Mouse (Mus musculus): Measurements from ENCODE around the gene Gm20498. TPM values are rescaled to one million over a fixed set of nuclear protein-coding genes. Genes with fewer than 3 reads are reported as not detected.
"Not testable (repeated sequence)": the region's sequence is repeated elsewhere in the genome, so short reads cannot be mapped to it uniquely, and the experiment has no call there.

The Gm20498 gene
- polyA plus RNA-seq (2012; rRNA removed), result 8.6 and 20.0 TPM in 2 replicates

DNA sequence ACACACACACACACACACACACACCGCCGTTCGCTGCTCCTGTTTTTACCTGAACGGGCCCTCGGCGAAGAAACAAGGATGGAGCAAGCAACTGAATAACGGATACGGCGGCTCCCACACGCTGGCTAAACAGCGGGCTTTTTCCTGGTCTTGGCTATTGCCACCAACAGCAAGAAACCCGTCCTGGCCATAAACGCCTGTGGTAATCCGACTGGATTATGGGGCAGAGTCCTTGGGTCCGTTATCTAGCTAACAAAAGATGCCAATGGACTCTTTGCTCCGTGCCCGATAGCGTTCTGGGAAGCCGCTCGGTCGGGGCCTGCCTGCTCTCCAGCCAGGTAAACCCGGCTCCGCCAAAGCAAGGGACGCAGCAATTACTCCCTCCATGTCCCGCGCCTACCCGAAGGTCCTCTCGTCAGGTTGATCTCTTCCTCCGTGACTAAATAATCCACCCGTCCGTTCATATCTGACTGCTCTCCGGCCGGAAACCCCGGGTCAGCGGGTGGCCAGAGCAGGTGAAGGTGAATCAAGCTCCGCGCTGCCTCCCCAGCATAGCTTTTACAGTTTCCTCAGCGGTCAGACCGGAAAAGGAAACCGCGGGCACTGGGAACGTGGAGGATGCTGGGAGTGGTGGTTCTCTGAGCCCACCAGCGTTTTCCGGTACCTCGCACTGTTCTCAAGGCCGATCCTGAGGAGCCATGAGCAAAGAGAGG lies at the start of gene Gm20498, which contains the start of gene Synj2bp:
Gm20498 (minus strand) TSS at position 590 of the 713 bp plus-strand sequence.
Synj2bp (minus strand) TSS at position 596 of the 713 bp plus-strand sequence.
- peak; percentile 87 for TF ChIP-seq POLR2A (IDR thresholded peaks at IDR 0.05; ENCODE audit: low read depth, low read length)
- TF ChIP-seq CTCF (IDR thresholded peaks at IDR 0.05; ENCODE audit: extremely low read depth, insufficient read length, insufficient replicate concordance, low read depth, low read length), result no peak
- Histone ChIP-seq H3K27ac (ENCODE audit: insufficient read depth, low read depth, low read length) (peak within 1 kb of the TSS; percentile 87), H3K27me3 (ENCODE audit: control insufficient read depth, insufficient read depth, low read length) (no peaks in the 10 kb centered on the region), H3K4me1 (ENCODE audit: control insufficient read depth, insufficient read depth, insufficient read length, low read length) (peaks cover 6% of the 10 kb centered on the region; the same call in 1 of the 2 replicates), H3K36me3 (ENCODE audit: control insufficient read depth, insufficient read depth, low read length) (no peaks in the 10 kb centered on the region), H3K4me3 (ENCODE audit: low read depth, low read length) (peak within 1 kb of the TSS; percentile 96)
- under 1% methylated on average over 46 of the region's 46 CpGs for WGBS

DNA sequence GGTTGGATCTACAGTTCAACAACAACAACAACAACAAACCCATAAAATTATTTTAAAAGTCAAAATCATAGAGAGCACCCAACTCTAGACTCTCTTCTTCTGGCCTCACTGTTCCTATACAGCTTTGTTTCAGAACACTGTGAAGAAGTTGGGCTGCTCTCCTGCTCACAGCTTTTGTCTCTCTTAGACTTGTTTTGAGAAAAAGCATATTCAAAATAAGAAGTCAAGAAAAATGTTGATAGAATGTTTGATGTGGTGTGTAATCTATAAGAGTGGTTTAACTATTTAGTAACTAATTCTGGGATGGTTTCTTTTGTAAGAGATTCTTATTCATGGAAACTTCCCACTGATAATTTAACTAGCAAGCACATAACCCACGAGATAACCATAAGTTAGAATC lies 35.7 kb upstream of the Gm20498 start, which contains the start of gene Adam21:
Adam21 (minus strand) TSS at position 101 of the 400 bp plus-strand sequence.
- H3K27me3 ChIP-seq (ENCODE audit: control insufficient read depth, insufficient read depth, low read length), result no peaks in the 10 kb centered on the region
- H3K36me3 ChIP-seq (ENCODE audit: control insufficient read depth, insufficient read depth, low read length), result peaks cover 3% of the 10 kb centered on the region
- no peak within 1 kb of the TSS for H3K27ac ChIP-seq (ENCODE audit: insufficient read depth, low read depth, low read length)
- H3K4me3 ChIP-seq (ENCODE audit: low read depth, low read length), result no peak within 1 kb of the TSS
- 85% methylated on average over 1 of the region's 1 CpGs for WGBS
- H3K4me1 ChIP-seq (ENCODE audit: control insufficient read depth, insufficient read depth, insufficient read length, low read length), result no peaks in the 10 kb centered on the region
- TF ChIP-seq POLR2A (IDR thresholded peaks at IDR 0.05; ENCODE audit: low read depth, low read length) (no peak), CTCF (IDR thresholded peaks at IDR 0.05; ENCODE audit: extremely low read depth, insufficient read length, insufficient replicate concordance, low read depth, low read length) (no peak)

DNA sequence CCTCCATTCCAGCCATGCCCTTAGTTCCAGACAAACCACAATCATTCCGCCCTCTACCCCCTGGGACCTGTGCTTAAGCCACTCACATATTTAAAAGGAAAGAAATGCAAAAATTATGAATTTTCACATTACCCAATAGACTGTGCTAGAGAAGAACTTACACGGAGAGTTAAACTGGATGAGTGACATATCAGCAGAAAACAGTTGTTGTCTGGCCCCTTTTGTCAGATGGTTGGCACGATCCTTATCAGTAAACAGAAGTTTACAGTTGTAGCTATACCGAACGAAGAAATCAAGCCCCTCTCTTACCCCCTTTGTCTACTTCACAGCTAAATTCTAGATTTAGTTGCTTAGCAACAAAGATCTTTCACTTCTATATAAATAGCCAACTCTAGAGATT lies 35.2 kb upstream of the Gm20498 start:
- Histone ChIP-seq H3K27me3 (ENCODE audit: control insufficient read depth, insufficient read depth, low read length) (no peaks in the 10 kb centered on the region), H3K27ac (ENCODE audit: insufficient read depth, low read depth, low read length) (no peak overlapping the region), H3K36me3 (ENCODE audit: control insufficient read depth, insufficient read depth, low read length) (peaks cover 3% of the 10 kb centered on the region), H3K4me3 (ENCODE audit: low read depth, low read length) (no peak overlapping the region), H3K4me1 (ENCODE audit: control insufficient read depth, insufficient read depth, insufficient read length, low read length) (no peaks in the 10 kb centered on the region)
- 86% methylated on average over 5 of the region's 5 CpGs for WGBS
- no peak for TF ChIP-seq CTCF (IDR thresholded peaks at IDR 0.05; ENCODE audit: extremely low read depth, insufficient read length, insufficient replicate concordance, low read depth, low read length)
- no peak for TF ChIP-seq POLR2A (IDR thresholded peaks at IDR 0.05; ENCODE audit: low read depth, low read length)

DNA sequence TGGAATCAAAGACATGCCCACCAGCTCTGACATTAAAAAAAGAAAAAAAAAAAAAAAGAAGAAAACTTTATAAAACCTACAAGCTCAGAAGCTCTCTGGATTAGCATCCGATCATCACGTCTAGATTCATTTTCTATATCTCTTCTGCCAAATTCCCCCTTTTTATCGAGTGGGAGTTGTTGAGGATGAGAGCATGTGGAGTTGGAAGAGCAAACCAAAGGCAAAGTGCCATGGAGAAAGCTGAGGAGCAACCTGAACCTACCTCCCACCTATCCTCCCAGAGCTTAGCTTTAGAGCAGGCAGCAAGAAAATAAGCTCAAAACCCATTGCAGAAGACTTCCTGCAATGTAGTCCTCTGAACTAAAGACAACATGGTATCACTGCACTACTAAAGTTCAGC lies 31.5 kb upstream of the Gm20498 start:
- 91% methylated on average over 3 of the region's 3 CpGs for WGBS
- TF ChIP-seq POLR2A (IDR thresholded peaks at IDR 0.05; ENCODE audit: low read depth, low read length), result no peak
- no peak for TF ChIP-seq CTCF (IDR thresholded peaks at IDR 0.05; ENCODE audit: extremely low read depth, insufficient read length, insufficient replicate concordance, low read depth, low read length)

DNA sequence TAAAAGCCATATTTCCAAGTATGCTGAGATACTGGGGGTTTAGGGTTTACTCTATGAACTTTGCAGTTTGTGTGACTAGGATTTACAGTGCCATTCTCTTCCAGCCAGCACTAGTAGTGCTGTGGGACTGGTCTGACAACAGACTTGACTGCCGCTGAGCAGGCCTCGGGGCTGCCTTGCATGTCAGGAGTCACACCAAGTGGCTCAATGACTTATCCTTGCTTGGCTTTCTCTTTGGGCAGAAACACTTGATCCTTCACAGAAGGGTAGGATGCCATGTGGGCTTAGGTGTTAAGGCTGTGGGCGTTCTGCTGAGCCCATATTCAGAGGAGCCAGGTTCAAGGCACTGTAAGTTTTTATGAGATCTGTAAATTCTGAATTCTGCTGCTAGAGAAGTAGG lies 16.6 kb upstream of the Gm20498 start:
- Histone ChIP-seq H3K27ac (ENCODE audit: insufficient read depth, low read depth, low read length) (no peak overlapping the region), H3K27me3 (ENCODE audit: control insufficient read depth, insufficient read depth, low read length) (no peaks in the 10 kb centered on the region), H3K4me1 (ENCODE audit: control insufficient read depth, insufficient read depth, insufficient read length, low read length) (no peaks in the 10 kb centered on the region), H3K4me3 (ENCODE audit: low read depth, low read length) (no peak overlapping the region), H3K36me3 (ENCODE audit: control insufficient read depth, insufficient read depth, low read length) (no peaks in the 10 kb centered on the region)
- TF ChIP-seq POLR2A (IDR thresholded peaks at IDR 0.05; ENCODE audit: low read depth, low read length) (no peak), CTCF (IDR thresholded peaks at IDR 0.05; ENCODE audit: extremely low read depth, insufficient read length, insufficient replicate concordance, low read depth, low read length) (no peak)
- 86% methylated on average over 3 of the region's 3 CpGs for WGBS

More for the DNA sequence above, 31.5 kb upstream of the Gm20498 start:
- Histone ChIP-seq H3K4me1 (ENCODE audit: control insufficient read depth, insufficient read depth, insufficient read length, low read length) (no peaks in the 10 kb centered on the region), H3K27me3 (ENCODE audit: control insufficient read depth, insufficient read depth, low read length) (no peaks in the 10 kb centered on the region), H3K4me3 (ENCODE audit: low read depth, low read length) (no peak overlapping the region), H3K27ac (ENCODE audit: insufficient read depth, low read depth, low read length) (no peak overlapping the region), H3K36me3 (ENCODE audit: control insufficient read depth, insufficient read depth, low read length) (no peaks in the 10 kb centered on the region)

DNA sequence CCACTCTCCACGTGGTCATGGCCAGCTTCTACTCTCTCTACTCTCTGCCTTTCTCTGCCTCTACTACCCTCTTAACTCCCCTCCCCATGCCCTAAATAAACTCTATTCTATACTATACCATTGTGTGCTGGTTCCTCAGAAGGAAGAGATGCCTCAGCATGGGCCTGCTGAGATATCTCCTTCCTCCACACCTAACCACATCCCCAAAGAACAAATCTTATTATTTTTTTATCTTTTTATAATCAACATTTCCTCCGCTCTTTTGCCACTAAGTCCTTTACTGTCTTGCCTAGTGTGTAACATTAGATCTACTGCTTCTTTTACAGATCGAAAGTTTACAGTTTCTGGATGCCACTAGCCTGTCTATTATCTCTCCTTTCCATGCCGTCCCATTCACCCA lies 14.5 kb upstream of the Gm20498 start:
- H3K27ac ChIP-seq (ENCODE audit: insufficient read depth, low read depth, low read length), result no peak overlapping the region
- TF ChIP-seq POLR2A (IDR thresholded peaks at IDR 0.05; ENCODE audit: low read depth, low read length) (no peak), CTCF (IDR thresholded peaks at IDR 0.05; ENCODE audit: extremely low read depth, insufficient read length, insufficient replicate concordance, low read depth, low read length) (no peak)
- H3K36me3 ChIP-seq (ENCODE audit: control insufficient read depth, insufficient read depth, low read length), result no peaks in the 10 kb centered on the region
- no peaks in the 10 kb centered on the region for H3K4me1 ChIP-seq (ENCODE audit: control insufficient read depth, insufficient read depth, insufficient read length, low read length)
- no peaks in the 10 kb centered on the region for H3K27me3 ChIP-seq (ENCODE audit: control insufficient read depth, insufficient read depth, low read length)
- H3K4me3 ChIP-seq (ENCODE audit: low read depth, low read length), result no peak overlapping the region
- WGBS, result 64% methylated on average over 4 of the region's 4 CpGs

DNA sequence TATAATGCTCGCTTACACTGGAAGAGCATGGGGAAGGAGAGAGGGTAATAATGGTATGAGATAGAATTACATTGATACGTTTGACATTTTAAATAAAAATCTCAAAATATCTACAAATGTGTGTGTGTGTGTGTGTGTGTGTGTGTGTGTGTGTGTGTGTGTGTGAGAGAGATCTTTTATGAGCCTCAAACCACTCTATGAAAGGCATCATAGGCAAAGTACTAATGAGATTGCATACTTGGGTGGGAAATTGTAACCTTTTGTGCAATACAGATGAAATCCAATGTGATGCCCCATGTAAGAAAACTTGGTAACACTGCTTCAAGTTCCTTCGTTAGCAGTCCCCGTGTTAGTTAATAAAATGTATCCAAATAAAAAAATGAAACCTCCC lies 319 bp upstream of the Gm20498 start:
- 27% methylated on average over 4 of the region's 4 CpGs for WGBS
- Histone ChIP-seq H3K27me3 (ENCODE audit: control insufficient read depth, insufficient read depth, low read length) (no peaks in the 10 kb centered on the region), H3K4me3 (ENCODE audit: low read depth, low read length) (peak overlapping the region; percentile 96), H3K27ac (ENCODE audit: insufficient read depth, low read depth, low read length) (peak overlapping the region; percentile 87; the same call in 1 of the 2 replicates), H3K4me1 (ENCODE audit: control insufficient read depth, insufficient read depth, insufficient read length, low read length) (peaks cover 5% of the 10 kb centered on the region; the same call in 1 of the 2 replicates), H3K36me3 (ENCODE audit: control insufficient read depth, insufficient read depth, low read length) (no peaks in the 10 kb centered on the region)
- TF ChIP-seq POLR2A (IDR thresholded peaks at IDR 0.05; ENCODE audit: low read depth, low read length) (no peak), CTCF (IDR thresholded peaks at IDR 0.05; ENCODE audit: extremely low read depth, insufficient read length, insufficient replicate concordance, low read depth, low read length) (no peak)

DNA sequence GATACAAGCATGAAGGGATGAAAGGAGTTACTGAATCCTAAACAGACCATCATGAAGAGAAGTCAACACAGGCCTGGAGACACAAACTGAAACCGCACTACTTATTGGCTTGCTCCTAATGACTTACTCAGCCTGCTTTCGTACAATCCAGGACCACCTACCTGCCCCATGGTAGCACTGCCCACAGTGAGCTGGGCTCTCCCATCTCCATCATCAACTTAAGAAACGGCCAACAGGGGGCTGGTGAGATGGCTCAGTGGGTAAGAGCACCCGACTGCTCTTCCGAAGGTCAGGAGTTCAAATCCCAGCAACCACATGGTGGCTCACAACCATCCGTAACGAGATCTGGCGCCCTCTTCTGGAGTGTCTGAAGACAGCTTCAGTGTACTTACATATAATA lies 2.1 kb downstream of the Gm20498 start:
- not testable (repeated sequence) for H3K27me3 ChIP-seq (ENCODE audit: control insufficient read depth, insufficient read depth, low read length); H3K27ac ChIP-seq (ENCODE audit: insufficient read depth, low read depth, low read length); H3K36me3 ChIP-seq (ENCODE audit: control insufficient read depth, insufficient read depth, low read length); H3K4me3 ChIP-seq (ENCODE audit: low read depth, low read length)
- peaks cover 10% of the 10 kb centered on the region; the same call in 1 of the 2 replicates for H3K4me1 ChIP-seq (ENCODE audit: control insufficient read depth, insufficient read depth, insufficient read length, low read length)
- WGBS, result 82% methylated on average over 8 of the region's 8 CpGs

DNA sequence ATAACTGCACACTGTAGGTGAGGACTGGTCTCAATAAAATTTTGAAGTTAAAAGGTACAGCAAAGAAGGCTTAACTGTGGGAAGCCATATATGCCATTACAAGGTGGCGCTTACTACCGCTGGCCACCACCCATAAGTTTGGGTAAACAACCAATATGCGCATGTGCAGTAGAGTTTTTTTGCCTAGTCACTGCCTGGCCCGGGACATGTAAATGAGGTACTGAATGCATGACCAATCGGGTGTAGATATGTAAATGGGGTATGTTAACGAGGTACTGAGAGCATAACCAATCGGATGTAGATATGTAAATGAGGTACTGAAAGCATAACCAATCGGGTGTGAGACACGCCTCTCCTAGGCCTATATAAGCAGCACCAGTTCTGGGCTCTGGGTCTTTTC lies 35.8 kb downstream of the Gm20498 start:
- H3K27me3 ChIP-seq (ENCODE audit: control insufficient read depth, insufficient read depth, low read length); H3K27ac ChIP-seq (ENCODE audit: insufficient read depth, low read depth, low read length); H3K4me3 ChIP-seq (ENCODE audit: low read depth, low read length); H3K36me3 ChIP-seq (ENCODE audit: control insufficient read depth, insufficient read depth, low read length); H3K4me1 ChIP-seq (ENCODE audit: control insufficient read depth, insufficient read depth, insufficient read length, low read length): not testable (repeated sequence)
- WGBS, result 96% methylated on average over 9 of the region's 9 CpGs

All from small intestine, adult 2 months (tissue).